Mouse (Mus musculus): ENCODE measurements around the gene Nolc1.

Gene Nolc1

DNA sequence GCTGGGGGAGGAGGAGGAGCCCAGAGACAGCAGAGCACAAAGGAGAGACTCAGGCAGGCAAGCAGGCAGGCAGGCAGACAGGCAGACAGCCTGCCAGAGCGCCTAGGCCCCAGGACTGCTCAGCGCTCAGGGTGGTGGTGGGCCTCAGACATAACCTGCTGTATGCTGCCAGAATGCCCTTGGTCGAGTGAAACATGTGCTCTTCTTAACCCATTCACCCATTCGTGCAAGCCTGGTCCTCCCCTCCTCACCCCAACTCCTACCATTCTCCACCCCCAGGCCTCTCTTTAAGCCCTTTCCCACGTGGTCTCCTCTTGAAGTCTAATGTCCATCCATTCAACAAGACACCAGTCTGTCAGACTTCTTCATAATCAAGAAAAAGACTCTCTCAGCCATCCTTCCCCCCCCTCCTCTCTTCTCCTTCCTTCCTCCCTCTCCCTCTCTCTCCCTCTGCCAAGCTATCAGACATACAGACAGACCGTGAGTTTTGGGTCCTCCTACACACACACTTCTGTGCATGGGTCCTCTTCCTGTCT lies 33.1 kb upstream of the Nolc1 start:
- DNase-seq (ENCODE audit: low spot score in 2 of 2): peak; percentile 61 to 62

DNA sequence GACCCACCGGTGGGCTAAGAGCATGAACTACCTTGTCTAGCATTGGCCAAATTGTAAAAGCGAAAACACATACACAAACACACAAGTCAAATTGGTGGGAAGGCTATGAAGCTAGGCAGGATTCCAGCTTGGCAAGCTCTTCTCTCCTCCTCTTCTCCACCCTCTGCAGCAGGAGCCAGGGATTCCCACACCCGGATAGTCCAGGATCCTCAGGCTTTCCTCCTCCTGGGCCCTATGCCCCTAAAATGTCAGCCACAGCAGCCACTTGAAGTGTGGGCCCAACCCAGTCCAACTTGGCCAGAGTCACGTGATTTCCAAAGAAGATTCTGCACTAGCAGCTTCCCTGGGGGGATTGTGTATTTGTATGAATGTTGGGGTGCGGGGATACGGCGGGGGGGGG lies 32.3 kb upstream of the Nolc1 start:
- no peak for DNase-seq (ENCODE audit: low spot score in 2 of 2)

- DNase-seq (ENCODE audit: low spot score in 2 of 2): no peak
Measured at GRCm38 (mm10) chr19:46044271-46044992, 31.2 kb upstream of the Nolc1 start, which contains the start of gene Pprc1. Gene Pprc1 (plus strand): TSS chr19:46044886.

DNA sequence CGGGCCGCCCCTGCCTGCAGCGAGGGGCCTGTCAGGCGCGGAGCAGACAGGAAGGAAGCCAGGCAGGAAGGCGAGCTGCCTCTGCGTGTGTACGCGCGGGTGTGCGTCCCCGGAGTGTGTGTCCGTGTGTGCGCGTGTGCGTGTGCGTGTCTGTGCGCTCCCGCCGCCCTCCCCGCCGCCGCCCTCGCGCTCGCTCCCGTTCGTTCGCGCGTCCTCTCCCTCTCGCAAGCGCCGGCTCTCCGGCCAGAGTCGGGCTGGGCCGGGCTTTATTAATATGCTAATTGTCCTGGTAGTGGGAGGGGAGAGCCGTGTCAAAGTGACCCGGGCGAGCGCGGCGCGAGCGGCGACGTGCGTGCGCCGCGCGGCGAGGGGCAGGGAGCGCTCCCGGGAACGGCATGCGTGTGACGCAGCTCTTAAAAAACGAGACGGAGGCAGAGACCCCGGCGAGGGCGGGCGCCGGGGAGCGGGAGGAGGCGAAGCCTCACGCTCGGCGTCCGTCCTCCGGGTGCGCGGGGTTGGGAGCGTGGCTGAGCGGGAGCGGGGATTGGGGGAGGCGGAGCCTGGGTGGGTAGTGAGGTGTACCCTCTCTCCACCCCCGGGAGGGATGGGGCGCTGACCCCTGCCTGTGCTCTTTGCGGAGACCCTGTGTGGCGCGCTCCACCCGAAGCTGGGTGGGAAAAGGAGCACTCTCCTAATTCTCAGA lies 30.5 kb upstream of the Nolc1 start, which contains the start of gene Ldb1:
TSS of gene Ldb1 (minus strand) at position 222 of the 703 bp plus-strand sequence.
- peak; percentile 65 to 68 for DNase-seq (ENCODE audit: low spot score in 2 of 2)

GRCm38 (mm10) chr19:46045696-46046311 lies 29.9 kb upstream of the Nolc1 start:
- no peak for DNase-seq (ENCODE audit: low spot score in 2 of 2)

DNA sequence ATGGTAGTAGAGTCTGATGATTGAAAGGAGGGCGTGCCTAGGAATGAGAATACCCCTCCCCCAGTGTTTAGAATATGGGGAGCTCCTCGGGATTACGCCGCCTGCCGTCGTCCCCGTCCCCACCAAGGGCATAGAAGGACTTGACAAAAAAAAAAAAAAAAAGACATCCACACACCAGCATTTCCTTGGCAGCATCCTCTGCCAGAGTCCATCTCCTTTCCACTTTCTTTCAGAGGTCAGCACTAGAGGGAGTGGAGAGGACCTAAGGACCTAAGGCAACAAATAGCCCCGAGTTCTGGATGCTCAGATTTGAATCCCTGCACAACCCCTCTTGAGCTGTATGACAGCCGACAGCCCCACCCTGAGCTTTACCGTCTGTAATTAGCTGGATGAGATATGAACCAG lies 29.0 kb upstream of the Nolc1 start:
- no peak for DNase-seq (ENCODE audit: low spot score in 2 of 2)

- DNase-seq (ENCODE audit: low spot score in 2 of 2): no peak
Measured at GRCm38 (mm10) chr19:46047426-46047825, 28.2 kb upstream of the Nolc1 start.

- DNase-seq (ENCODE audit: low spot score in 2 of 2): no peak
Measured at GRCm38 (mm10) chr19:46049129-46049528, 26.5 kb upstream of the Nolc1 start.

DNA sequence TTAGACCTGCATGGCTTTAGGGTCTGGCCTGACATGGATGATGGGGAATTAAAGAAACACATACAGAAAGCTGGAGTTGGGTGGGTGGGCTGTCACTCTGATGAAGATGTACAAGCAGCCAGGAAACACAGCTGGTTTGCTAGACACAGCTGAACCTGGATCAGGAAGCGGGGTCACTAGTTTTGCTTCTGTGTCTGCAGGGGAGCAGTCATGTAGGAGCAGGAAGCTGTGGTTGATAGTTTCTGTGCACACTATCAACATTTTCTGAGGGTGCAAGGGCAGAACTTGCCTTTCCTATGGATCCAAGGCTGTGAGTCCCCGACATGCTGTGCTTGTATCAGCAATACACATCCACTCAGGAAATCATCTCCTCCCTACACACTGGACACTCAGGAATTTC lies 25.2 kb upstream of the Nolc1 start:
- peak; percentile 60 to 63 for DNase-seq (ENCODE audit: low spot score in 2 of 2)

- DNase-seq (ENCODE audit: low spot score in 2 of 2): peak; percentile 55
Measured at GRCm38 (mm10) chr19:46055752-46056387, 19.8 kb upstream of the Nolc1 start.

DNA sequence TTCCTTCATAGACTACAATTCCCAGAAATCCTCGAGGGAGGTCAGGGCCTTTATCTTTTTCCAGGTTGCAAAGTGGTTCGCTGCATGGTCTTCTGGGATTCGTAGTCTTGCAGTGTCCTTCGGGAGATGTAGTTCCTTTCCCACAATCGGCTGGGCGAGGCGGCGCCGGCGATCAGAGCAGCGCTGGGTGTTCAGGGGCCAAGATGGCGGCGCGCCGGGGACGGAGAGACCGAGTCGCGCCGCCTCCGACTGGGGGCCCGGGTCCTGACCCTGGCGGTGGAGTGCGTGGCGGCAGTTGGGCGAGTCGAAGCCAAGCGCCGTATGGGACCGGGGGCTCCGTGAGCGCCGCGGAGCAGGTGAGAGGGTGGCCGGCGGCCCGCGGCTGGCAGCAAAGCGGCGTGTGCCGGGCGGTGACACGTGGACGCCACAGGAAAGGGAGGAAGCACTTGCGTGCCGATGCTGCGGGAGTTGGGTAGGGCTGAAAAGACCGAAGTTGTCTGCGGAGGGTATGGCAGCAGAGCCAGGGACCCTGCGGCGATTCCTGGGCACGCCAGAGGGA lies 19.2 kb upstream of the Nolc1 start:
- peak; percentile 87 to 88 for DNase-seq (ENCODE audit: low spot score in 2 of 2)

DNA sequence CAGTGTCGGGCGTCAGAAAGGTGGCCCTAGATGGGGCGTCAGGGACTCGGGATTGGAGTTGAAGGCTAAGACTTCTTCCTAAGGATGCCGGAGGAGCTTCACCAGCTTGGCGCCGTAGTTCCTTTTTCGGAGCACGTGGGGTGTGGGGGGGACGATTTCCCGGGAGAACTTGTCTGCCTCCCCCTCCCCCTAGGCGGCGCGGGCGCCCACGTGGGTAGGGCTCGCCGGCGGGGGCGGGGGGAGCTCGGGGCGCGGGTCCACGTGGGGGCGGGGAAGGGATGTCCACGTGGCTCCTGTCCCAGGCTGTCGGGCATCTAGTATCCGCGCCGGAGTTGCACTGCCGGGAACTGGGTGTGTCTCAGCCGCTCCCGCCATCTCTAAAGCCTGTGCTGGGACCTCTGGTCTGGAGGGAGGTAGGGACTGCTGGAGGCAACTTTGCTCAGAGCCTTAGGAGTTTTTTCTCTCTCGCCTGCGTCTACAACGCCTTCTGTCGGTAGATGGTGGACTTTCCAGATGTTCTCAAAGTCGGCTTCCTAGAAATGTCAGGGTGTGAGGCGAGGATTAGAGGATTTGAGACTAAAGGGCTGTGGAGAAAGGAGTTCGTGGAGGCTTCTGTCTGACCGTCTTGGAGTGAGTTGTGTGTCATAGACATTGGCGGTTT lies 18.6 kb upstream of the Nolc1 start:
- DNase-seq (ENCODE audit: low spot score in 2 of 2): peak; percentile 60 to 63

GRCm38 (mm10) chr19:46058466-46058865 lies 17.2 kb upstream of the Nolc1 start:
- DNase-seq (ENCODE audit: low spot score in 2 of 2): no peak

DNA sequence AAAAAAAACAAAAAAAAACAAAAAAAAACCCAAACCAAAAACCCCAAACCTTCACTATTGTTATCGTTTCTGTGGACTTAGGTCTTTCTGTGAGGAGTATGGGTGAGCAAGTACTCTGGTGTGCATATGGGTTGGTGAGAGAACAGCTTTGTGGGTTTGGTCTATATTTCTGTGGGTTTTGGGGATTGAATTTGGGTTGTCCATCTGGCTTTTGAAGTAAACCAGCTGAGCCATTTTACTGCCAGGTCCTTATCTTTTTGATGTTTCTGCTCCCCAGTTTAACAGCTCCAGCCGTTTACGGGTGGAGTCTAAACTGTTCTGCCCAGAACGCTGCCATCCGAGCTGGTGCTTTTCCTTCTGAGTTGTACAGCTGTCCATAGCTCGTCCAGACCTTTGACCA lies 14.8 kb upstream of the Nolc1 start:
- no peak for DNase-seq (ENCODE audit: low spot score in 2 of 2)

DNA sequence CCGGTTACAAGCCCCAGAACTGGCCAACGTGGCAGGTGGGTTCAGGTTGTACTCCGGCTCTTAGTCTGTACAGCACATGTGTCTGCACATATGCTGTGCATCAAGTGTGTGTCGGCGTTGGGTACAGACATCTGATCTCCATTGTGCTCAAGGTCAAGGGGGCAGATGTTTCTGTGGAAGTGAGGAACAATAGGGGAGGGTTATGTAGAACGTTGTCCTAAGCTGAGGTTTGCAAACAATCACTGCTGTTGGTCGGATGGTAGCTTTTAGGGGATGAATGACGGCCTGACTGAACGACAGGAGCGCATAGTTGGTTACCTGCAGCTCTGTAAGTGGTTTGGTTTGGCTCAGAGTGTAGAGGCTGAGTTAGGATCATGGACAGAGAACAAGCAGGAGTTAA lies 7.6 kb upstream of the Nolc1 start:
- no peak for DNase-seq (ENCODE audit: low spot score in 2 of 2)

DNA sequence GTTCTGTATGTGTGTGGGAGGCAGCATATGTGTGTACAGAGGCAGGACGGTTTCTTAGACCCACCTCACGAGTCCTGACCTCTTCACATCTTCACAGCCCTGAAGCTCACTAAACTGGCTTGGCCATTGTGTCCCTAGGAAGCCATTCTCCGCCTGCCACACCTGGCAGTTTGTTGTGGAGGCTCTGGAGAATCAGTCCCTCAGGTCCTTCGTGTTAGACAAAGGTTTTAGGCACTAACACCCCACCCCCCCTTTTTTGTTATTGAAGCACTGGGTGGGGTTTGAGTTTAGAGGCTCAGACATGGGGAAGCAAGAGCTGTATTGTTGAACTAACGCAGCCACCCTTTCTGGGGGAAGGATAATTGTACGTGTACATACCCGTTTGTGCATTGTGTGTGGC lies 2.4 kb upstream of the Nolc1 start:
- no peak for DNase-seq (ENCODE audit: low spot score in 2 of 2)

DNA sequence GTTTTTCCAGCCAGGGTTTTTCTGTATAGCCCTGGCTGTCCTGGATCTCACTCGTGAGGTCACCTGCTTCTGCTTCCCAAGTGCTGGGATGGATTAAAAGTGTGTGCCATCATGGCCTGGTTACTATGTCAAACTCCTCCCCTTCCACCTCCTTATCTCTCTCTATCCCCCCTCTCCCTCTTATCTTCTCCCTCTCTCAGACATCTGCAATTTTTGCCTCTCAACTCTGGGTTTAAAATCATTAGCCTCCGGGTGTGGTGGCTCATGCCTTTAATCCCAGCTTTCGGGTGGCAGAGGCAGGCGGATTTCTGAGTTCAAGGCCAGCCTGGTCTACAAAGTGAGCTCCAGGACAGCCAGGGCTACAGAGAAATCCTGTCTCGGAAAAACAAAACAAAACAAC lies 1.4 kb upstream of the Nolc1 start:
- DNase-seq (ENCODE audit: low spot score in 2 of 2): no peak

DNA sequence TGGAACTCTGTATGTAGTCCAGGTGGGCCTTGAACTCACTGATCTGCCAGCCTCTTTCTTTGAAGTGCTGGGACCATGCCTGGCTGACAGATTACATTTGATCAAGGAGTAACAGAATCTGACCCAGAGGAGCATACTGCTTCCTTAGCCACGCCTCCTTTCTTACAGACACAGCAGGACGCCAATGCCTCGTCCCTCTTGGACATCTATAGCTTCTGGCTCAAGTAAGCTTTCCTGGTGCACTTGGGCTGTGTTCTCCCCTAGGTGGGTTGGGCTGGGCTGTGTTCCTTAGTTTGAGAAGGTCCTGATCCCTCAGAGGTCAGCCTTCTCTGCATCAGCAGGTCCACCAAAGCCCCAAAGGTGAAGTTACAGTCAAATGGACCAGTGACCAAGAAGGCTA lies 2.9 kb downstream of the Nolc1 start:
- no peak for DNase-seq (ENCODE audit: low spot score in 2 of 2)

GRCm38 (mm10) chr19:46085185-46085584 lies 9.5 kb downstream of the Nolc1 start:
- no peak for DNase-seq (ENCODE audit: low spot score in 2 of 2)

- DNase-seq (ENCODE audit: low spot score in 2 of 2): peak in 1 of 2 experiments; percentile 47
Measured at GRCm38 (mm10) chr19:46086337-46086736, 10.7 kb downstream of the Nolc1 start.

DNA sequence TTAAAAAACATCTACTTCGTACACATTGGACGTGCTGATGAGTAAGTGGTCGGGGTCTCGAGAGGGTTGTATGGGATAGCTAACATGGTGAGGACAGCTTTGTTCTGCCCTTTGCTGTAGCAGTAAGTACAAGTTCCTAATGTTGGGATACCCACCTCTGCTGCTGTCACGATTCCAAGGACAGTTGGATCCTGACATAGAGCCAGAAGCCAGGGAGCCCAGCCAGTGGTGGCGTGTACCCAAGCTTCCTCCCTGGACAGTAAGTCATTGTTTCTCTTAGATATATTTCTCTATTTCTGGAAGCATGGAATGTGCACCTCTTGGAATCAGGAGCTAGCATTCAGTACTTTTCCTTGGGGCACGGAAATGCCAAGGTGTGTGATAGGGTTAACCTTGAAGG lies 12.2 kb downstream of the Nolc1 start:
- no peak for DNase-seq (ENCODE audit: low spot score in 2 of 2)
